Mouse (Mus musculus) MEL (cell line): ENCODE results near the gene Dync1i2. TPM values are rescaled to one million over a fixed set of nuclear protein-coding genes. Genes with fewer than 3 reads are reported as not detected.
A peak's percentile ranks its signal among the peaks of the same experiment; 100 is the strongest.

Source experiments
- DNase-seq: peaks from one replicate; pipeline ENCODE4 v3.0.0; 2011; ENCODE audit warnings: low read depth, low spot score
- H3K27ac ChIP-seq: 2 replicates; pipeline ENCODE4 v1.5.1; 2012; ENCODE audit warnings: low read depth, mild to moderate bottlenecking, control low read depth, low read length, moderate library complexity; ENCODE audit not compliant: control insufficient read depth
- H3K27me3 ChIP-seq, 2 experiments: fragments of 150-350 bp in 1 of 2; sonication (generic) in 1 of 2; 2 replicates each; pipeline ENCODE4 v1.6.1; 2012; ENCODE audit warnings: low read length in 2 of 2, mild to moderate bottlenecking in 2 of 2, improper control_type of control experiment in 1 of 2, moderate library complexity in 1 of 2; ENCODE audit not compliant: insufficient read depth in 2 of 2, control insufficient read depth in 1 of 2
- H3K36me3 ChIP-seq, 2 experiments: 2 replicates each; pipeline ENCODE4 v1.6.1; 2012 to 2014; ENCODE audit warnings: low read length in 2 of 2, improper control_type of control experiment in 1 of 2, inconsistent platforms in 1 of 2, mild to moderate bottlenecking in 1 of 2; ENCODE audit not compliant: insufficient read depth in 2 of 2, control insufficient read depth in 1 of 2
- H3K4me1 ChIP-seq, 2 experiments: fragments of 150-350 bp in 1 of 2; sonication (generic) in 1 of 2; 2 replicates each; pipeline ENCODE4 v1.6.1; 2012; ENCODE audit warnings: low read length in 2 of 2, improper control_type of control experiment in 1 of 2, mild to moderate bottlenecking in 1 of 2; ENCODE audit not compliant: insufficient read depth in 2 of 2, control insufficient read depth in 1 of 2
- H3K4me3 ChIP-seq, 2 experiments: fragments of 150-350 bp in 1 of 2; sonication (generic) in 1 of 2; 2 replicates each; pipeline ENCODE4 v1.5.1; 2012; ENCODE audit warnings: low read depth in 2 of 2, low read length in 2 of 2, mild to moderate bottlenecking in 2 of 2, moderate library complexity in 2 of 2, control low read depth in 1 of 2, improper control_type of control experiment in 1 of 2; ENCODE audit not compliant: control insufficient read depth in 1 of 2, insufficient read depth in 1 of 2
- H3K79me2 ChIP-seq: 2 replicates; pipeline ENCODE4 v1.6.1; 2012; ENCODE audit warnings: mild to moderate bottlenecking, low read length, moderate library complexity; ENCODE audit not compliant: control insufficient read depth, poor library complexity, insufficient read depth
- H3K9ac ChIP-seq: 2 replicates; pipeline ENCODE4 v1.6.1; 2012; ENCODE audit warnings: low read depth, mild to moderate bottlenecking, control low read depth, low read length, moderate library complexity; ENCODE audit not compliant: control insufficient read depth, poor library complexity, severe bottlenecking
- H3K9me3 ChIP-seq: fragments of 150-350 bp; sonication (generic); replicated peaks from 2 replicates; pipeline ENCODE4 v1.6.1; 2012; ENCODE audit warnings: mild to moderate bottlenecking, low read length, improper control_type of control experiment, moderate library complexity; ENCODE audit not compliant: insufficient read depth
- BHLHE40 ChIP-seq: IDR thresholded peaks from 2 replicates; pipeline ENCODE4 v1.6.1; 2012; ENCODE audit warnings: low read depth, mild to moderate bottlenecking, inconsistent platforms, low read length, improper control_type of control experiment, borderline replicate concordance
- CHD2 ChIP-seq: IDR thresholded peaks from 2 replicates; pipeline ENCODE4 v1.6.1; 2011; ENCODE audit warnings: low read length, improper control_type of control experiment
- E2F4 ChIP-seq: IDR thresholded peaks from 2 replicates; pipeline ENCODE4 v1.6.1; 2011; ENCODE audit warnings: low read depth, low read length, improper control_type of control experiment, borderline replicate concordance
- ELF1 ChIP-seq: IDR thresholded peaks from 2 replicates; pipeline ENCODE4 v1.6.1; 2014; ENCODE audit warnings: low read depth, mild to moderate bottlenecking, inconsistent platforms, low read length, improper control_type of control experiment, moderate library complexity
- EP300 ChIP-seq, 2 experiments: IDR thresholded peaks; 2 replicates each; pipeline ENCODE4 v1.6.1; 2011; ENCODE audit warnings: improper control_type of control experiment in 2 of 2, low read length in 2 of 2, low read depth in 1 of 2, mild to moderate bottlenecking in 1 of 2
- ETS1 ChIP-seq: IDR thresholded peaks from 2 replicates; pipeline ENCODE4 v1.6.1; 2012; ENCODE audit warnings: low read depth, mild to moderate bottlenecking, inconsistent platforms, low read length, improper control_type of control experiment, moderate library complexity
- GATA1 ChIP-seq: IDR thresholded peaks from 2 replicates; pipeline ENCODE4 v1.6.1; 2011; ENCODE audit warnings: low read depth, low read length, improper control_type of control experiment
- JUND ChIP-seq: IDR thresholded peaks from 2 replicates; pipeline ENCODE4 v1.6.1; 2011; ENCODE audit warnings: low read depth, mild to moderate bottlenecking, improper control_type of control experiment, low read length
- KAT2A ChIP-seq: conservative IDR thresholded peaks from 2 replicates; pipeline ENCODE4 v1.6.1; 2012; ENCODE audit warnings: low read depth, low read length, improper control_type of control experiment, inconsistent platforms
- MAFK ChIP-seq: IDR thresholded peaks from 2 replicates; pipeline ENCODE4 v1.6.1; 2011; ENCODE audit warnings: low read depth, mild to moderate bottlenecking, low read length, improper control_type of control experiment, borderline replicate concordance
- MAX ChIP-seq: IDR thresholded peaks from 2 replicates; pipeline ENCODE4 v1.6.1; 2011; ENCODE audit warnings: low read length, improper control_type of control experiment
- MAZ ChIP-seq: IDR thresholded peaks from 2 replicates; pipeline ENCODE4 v1.6.1; 2012; ENCODE audit warnings: low read depth, mild to moderate bottlenecking, inconsistent platforms, low read length, improper control_type of control experiment
- MXI1 ChIP-seq: IDR thresholded peaks from 2 replicates; pipeline ENCODE4 v1.6.1; 2011; ENCODE audit warnings: mild to moderate bottlenecking, low read depth, low read length, improper control_type of control experiment
- MYB ChIP-seq: IDR thresholded peaks from 2 replicates; pipeline ENCODE4 v1.6.1; 2011; ENCODE audit warnings: mild to moderate bottlenecking, low read depth, low read length, improper control_type of control experiment
- MYC ChIP-seq: IDR thresholded peaks from 2 replicates; pipeline ENCODE4 v1.6.1; 2011; ENCODE audit warnings: low read depth, mild to moderate bottlenecking, low read length, improper control_type of control experiment, moderate library complexity
- NELFE ChIP-seq: IDR thresholded peaks from 2 replicates; pipeline ENCODE4 v1.6.1; 2011; ENCODE audit warnings: low read depth, low read length, improper control_type of control experiment
- POLR2A ChIP-seq, 2 experiments: IDR thresholded peaks; 2 replicates each; pipeline ENCODE4 v1.6.1; 2011 to 2012; ENCODE audit warnings: low read length in 2 of 2, mild to moderate bottlenecking in 2 of 2, control low read depth in 1 of 2, improper control_type of control experiment in 1 of 2, low read depth in 1 of 2, moderate library complexity in 1 of 2; ENCODE audit not compliant: control insufficient read depth in 1 of 2, insufficient read depth in 1 of 2, poor library complexity in 1 of 2
- POLR2AphosphoS2 ChIP-seq: IDR thresholded peaks from 2 replicates; pipeline ENCODE4 v1.6.1; 2011; ENCODE audit warnings: low read length, improper control_type of control experiment
- RAD21 ChIP-seq: IDR thresholded peaks from 2 replicates; pipeline ENCODE4 v1.6.1; 2011; ENCODE audit warnings: mild to moderate bottlenecking, low read depth, low read length, improper control_type of control experiment
- RCOR1 ChIP-seq: IDR thresholded peaks from 2 replicates; pipeline ENCODE4 v1.6.1; 2012; ENCODE audit warnings: low read depth, mild to moderate bottlenecking, inconsistent platforms, low read length, improper control_type of control experiment
- SIN3A ChIP-seq: IDR thresholded peaks from 2 replicates; pipeline ENCODE4 v1.6.1; 2012; ENCODE audit warnings: low read length, improper control_type of control experiment, inconsistent platforms
- SMC3 ChIP-seq: IDR thresholded peaks from 2 replicates; pipeline ENCODE4 v1.6.1; 2011; ENCODE audit warnings: low read depth, low read length, improper control_type of control experiment
- TBP ChIP-seq: IDR thresholded peaks from 2 replicates; pipeline ENCODE4 v1.8.0; 2011; ENCODE audit warnings: low read depth, low read length, improper control_type of control experiment
- UBTF ChIP-seq: IDR thresholded peaks from 2 replicates; pipeline ENCODE4 v1.6.1; 2012; ENCODE audit warnings: low read depth, mild to moderate bottlenecking, inconsistent platforms, low read length, improper control_type of control experiment, moderate library complexity, borderline replicate concordance; ENCODE audit not compliant: insufficient read depth
- USF1 ChIP-seq: IDR thresholded peaks from 2 replicates; pipeline ENCODE4 v1.6.1; 2014; ENCODE audit warnings: low read depth, mild to moderate bottlenecking, inconsistent platforms, low read length, improper control_type of control experiment, moderate library complexity
- ZC3H11A ChIP-seq: IDR thresholded peaks from 2 replicates; pipeline ENCODE4 v1.6.1; 2012; ENCODE audit warnings: low read depth, mild to moderate bottlenecking, inconsistent platforms, low read length, improper control_type of control experiment
- ZKSCAN1 ChIP-seq: IDR thresholded peaks from 2 replicates; pipeline ENCODE4 v1.6.1; 2012; ENCODE audit warnings: low read depth, mild to moderate bottlenecking, inconsistent platforms, low read length, improper control_type of control experiment, moderate library complexity
- ZMIZ1 ChIP-seq: IDR thresholded peaks from 2 replicates; pipeline ENCODE4 v1.6.1; 2012; ENCODE audit warnings: low read depth, mild to moderate bottlenecking, inconsistent platforms, low read length, improper control_type of control experiment, moderate library complexity
- ZNF384 ChIP-seq: IDR thresholded peaks from 2 replicates; pipeline ENCODE4 v1.6.1; 2012; ENCODE audit warnings: low read depth, mild to moderate bottlenecking, inconsistent platforms, low read length, improper control_type of control experiment
- polyA plus RNA-seq, 2 experiments: library from polyadenylated mRNA; stranded (reverse) in 1 of 2; unstranded in 1 of 2; fragments of >175 nt in 1 of 2; fragments of >200 nt in 1 of 2; gene quantifications; 2 replicates each; pipeline versions ENCODE4 v1.2.1 to v1.2.4; 2012; ENCODE audit warnings: low replicate concordance in 2 of 2, low read depth in 1 of 2; ENCODE audit not compliant: insufficient read length in 2 of 2, insufficient read depth in 1 of 2, missing spikeins in 1 of 2
- total RNA-seq: library from RNA; depleted of rRNA; stranded (reverse); fragments of 300-350 nt; gene quantifications from 2 replicates; pipeline ENCODE4 v1.2.3, GENCODE M21; 2012

Dync1i2 gene
- total and polyA plus RNA-seq, 3 experiments: 21.8 to 156 (median 59.1) TPM

DNA sequence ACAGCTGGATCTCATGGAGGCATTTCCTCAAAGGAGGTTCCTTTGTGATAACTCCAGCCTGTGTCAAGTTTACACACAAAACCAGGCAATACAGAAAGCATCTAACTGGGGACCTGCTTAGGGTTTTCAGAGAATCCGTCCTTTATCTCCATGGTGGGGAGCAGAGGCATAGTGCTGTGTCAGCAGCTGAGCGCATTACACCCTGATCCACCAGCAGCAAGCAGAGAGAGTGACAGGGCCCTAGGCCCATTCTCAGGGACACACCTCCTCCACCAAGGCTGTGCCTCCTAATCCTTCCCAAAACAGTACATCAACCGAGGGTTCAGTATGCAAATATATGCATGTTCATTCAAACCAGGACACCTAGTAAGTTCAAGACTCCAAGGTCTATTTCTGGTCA lies 38.5 kb upstream of the Dync1i2 start:
- Histone ChIP-seq H3K9ac (no peak overlapping the region), H3K9me3 (no peaks in the 10 kb centered on the region), H3K27ac (no peak overlapping the region), H3K4me3 (no peak overlapping the region), H3K4me1 (peaks cover 3 to 24% of the 10 kb centered on the region in 2 experiments), H3K79me2 (no peaks in the 10 kb centered on the region), H3K27me3 (no peaks in the 10 kb centered on the region), H3K36me3 (peaks cover 0 to 3% of the 10 kb centered on the region in 2 experiments; a peak in 2 of 4 replicates)
- DNase-seq: no peak
- TF ChIP-seq MXI1 (no peak), ZKSCAN1 (no peak), GATA1 (no peak), KAT2A (no peak), ELF1 (no peak), MAZ (no peak), ZNF384 (no peak), RAD21 (no peak), ZMIZ1 (no peak), JUND (no peak), MAFK (no peak), MAX (no peak), MYB (no peak), TBP (no peak), E2F4 (no peak)

DNA sequence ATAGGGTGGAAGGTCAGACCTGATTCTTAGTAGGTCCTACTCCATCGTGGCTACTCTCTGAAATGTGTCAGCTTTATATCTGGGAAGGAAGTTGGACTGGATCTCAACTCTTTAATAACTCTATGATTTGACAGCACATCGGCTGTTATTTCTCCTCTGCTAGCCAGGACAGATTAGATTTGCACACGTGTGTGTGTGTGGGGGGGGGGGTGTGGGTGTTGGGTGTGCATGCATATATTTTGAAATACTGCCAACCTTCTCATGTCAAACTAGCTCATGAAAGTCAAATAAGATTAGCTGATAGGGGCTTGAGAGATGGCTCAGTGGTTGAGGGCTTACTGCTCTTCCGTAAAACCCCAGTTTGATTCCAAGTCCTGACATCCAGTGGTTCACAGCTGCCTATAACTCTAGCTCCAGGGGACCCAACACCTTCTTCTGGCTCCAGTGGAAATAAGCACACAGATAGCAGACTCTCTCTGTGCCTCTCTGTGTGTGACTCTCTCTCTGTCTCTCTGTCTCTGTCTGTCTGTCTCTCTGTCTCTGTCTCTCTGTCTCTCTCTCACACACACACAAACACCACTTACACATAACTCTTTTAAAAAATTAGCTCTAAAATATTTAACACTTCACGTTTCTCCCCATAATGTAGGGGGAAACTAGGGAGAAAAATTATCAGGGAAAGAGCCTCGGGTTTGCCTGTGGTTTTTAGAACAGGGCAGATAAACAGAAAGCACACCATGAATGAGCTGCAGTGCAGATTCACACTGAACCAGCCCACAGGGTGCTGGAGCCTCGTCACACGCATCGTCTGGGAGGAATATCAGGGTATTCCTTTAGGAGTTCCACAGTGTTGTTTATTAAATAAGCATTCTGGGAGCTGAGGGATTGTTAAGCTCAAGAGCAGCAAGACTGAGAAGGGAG lies 34.9 kb upstream of the Dync1i2 start:
- Histone ChIP-seq H3K4me3 (peak overlapping the region; percentile 17 to 41), H3K36me3 (no peaks in the 10 kb centered on the region; a peak in 1 of 4 replicates), H3K9ac (peak overlapping the region; percentile 13; the same call in 1 of the 2 replicates), H3K4me1 (peaks cover 3 to 19% of the 10 kb centered on the region in 2 experiments), H3K27me3 (no peaks in the 10 kb centered on the region), H3K79me2 (no peaks in the 10 kb centered on the region), H3K27ac (no peak overlapping the region), H3K9me3 (no peaks in the 10 kb centered on the region)
- DNase-seq: peak; percentile 54
- no peak for TF ChIP-seq POLR2A (IDR thresholded peaks at IDR 0.05; ENCODE audit: control insufficient read depth in 1 of 2, insufficient read depth in 1 of 2, low read depth in 1 of 2, low read length in 2 of 2, poor library complexity in 1 of 2)
- TF ChIP-seq EP300 (IDR thresholded peaks at IDR 0.05; ENCODE audit: low read depth in 1 of 2, low read length in 2 of 2): peak; percentile 11 to 29; a peak in 1 of 4 replicates
- TF ChIP-seq NELFE: no peak
- peak; percentile 37; the same call in 1 of the 2 replicates for TF ChIP-seq USF1
- peak; percentile 68 for TF ChIP-seq MXI1
- peak; percentile 34; the same call in 1 of the 2 replicates for TF ChIP-seq RCOR1
- TF ChIP-seq ETS1: peak; percentile 55
- TF ChIP-seq CHD2: no peak
- no peak for TF ChIP-seq POLR2AphosphoS2
- TF ChIP-seq SMC3: no peak
- peak; percentile 35; the same call in 1 of the 2 replicates for TF ChIP-seq GATA1
- TF ChIP-seq MYC: peak; percentile 14; the same call in 1 of the 2 replicates
- no peak for TF ChIP-seq RAD21
- TF ChIP-seq UBTF: no peak
- peak; percentile 68; the same call in 1 of the 2 replicates for TF ChIP-seq BHLHE40
- no peak; the same call in 1 of the 2 replicates for TF ChIP-seq ELF1
- 0 out of 2 replicates have a peak, but pooled peaks have one; percentile 18 for TF ChIP-seq MAX
- no peak for TF ChIP-seq MAZ
- TF ChIP-seq ZC3H11A: no peak
- TF ChIP-seq SIN3A: peak; percentile 42; the same call in 1 of the 2 replicates
- no peak for TF ChIP-seq KAT2A
